Mouse (Mus musculus) layer of hippocampus, postnatal 25 days (tissue): Measurements from ENCODE around the gene Igfbp2. TPM values are rescaled to one million over a fixed set of nuclear protein-coding genes. Genes with fewer than 3 reads are reported as not detected.

Experiments used
- DNase-seq, 2 experiments: peaks; one replicate each; pipeline ENCODE4 v3.0.0; 2022; ENCODE audit warnings: mixed read lengths in 2 of 2, low spot score in 1 of 2; ENCODE audit errors: extremely low spot score in 1 of 2
- total RNA-seq, 2 experiments: library from RNA; stranded (reverse); gene quantifications; 2 replicates each; pipeline ENCODE4 v1.2.3; 2021

Gene Igfbp2
- 10 to 100 TPM; 44.4 to 50.5 TPM for total RNA-seq

- peak; percentile 16 to 22 for DNase-seq
These were observed at the start of gene Igfbp2 for GRCm38 (mm10) chr1:72823751-72824706. Igfbp2 (plus strand) TSS chr1:72824503.

GRCm38 (mm10) chr1:72778789-72779188 lies 45.5 kb upstream of the Igfbp2 start:
- no peak for DNase-seq

GRCm38 (mm10) chr1:72780720-72781119 lies 43.6 kb upstream of the Igfbp2 start:
- DNase-seq = no peak

- DNase-seq = no peak
These were observed 41.0 kb upstream of the Igfbp2 start for GRCm38 (mm10) chr1:72783341-72783740.

DNA sequence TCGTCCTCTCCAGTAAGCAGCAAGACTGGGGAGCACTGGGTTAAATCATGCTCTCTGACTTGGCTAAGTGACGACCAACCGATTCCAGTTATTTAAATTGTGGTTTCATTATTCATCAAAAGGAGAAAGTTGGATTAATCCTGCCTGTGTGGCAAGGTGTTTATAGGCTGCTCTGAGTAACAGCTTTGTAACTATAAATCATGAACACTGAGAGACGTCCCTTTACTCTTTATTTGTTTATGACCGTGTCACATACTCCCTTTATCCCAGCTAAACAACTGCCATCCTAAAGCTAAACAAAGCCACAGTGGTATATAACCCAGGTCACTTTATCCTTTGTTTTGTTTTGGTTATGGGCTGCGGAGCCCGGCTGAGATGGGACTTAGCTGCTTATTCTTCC lies 40.3 kb upstream of the Igfbp2 start:
- no peak for DNase-seq

- DNase-seq = no peak
These were observed 33.6 kb upstream of the Igfbp2 start for GRCm38 (mm10) chr1:72790670-72791069.

DNA sequence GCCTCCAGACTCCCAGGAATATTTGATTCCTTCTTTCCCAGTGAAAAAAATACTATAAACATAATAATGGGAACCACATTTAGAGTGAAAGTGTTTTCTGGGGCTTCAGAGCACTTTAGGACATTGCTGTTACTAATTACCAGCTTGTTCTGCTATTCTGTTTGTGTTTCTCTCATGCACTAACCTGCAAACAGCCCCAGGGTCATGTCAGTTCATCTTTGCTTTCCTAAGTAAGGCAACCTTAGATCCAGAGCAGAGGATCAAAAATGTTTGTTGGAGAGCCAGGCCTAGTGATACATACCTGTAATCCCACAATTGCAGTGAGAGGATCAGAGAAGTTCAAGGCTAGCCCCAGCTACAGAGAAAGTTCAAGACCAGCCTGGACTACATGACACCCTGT lies 32.6 kb upstream of the Igfbp2 start:
- DNase-seq = no peak

- DNase-seq = no peak
These were observed 32.0 kb upstream of the Igfbp2 start for GRCm38 (mm10) chr1:72792262-72792661.

GRCm38 (mm10) chr1:72793230-72793629 lies 31.1 kb upstream of the Igfbp2 start:
- no peak for DNase-seq

DNA sequence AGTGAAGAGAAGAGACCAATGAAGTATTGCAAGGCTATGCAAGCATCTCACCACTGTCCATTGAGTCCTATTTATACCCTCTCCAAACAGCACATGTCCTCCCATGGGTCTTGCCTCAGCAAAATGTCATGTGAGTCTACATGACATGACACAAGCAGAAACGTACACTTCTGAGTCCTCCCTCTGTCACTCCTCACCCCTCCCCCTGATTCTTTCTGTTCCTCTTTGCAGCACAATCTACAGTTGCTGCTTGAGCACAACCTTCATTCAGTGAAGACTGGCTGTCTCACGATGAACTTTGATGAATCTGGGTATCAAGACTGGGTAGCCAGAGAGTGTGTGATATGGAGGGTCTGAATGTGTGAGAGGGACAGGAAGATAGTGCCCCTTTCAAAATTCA lies 28.2 kb upstream of the Igfbp2 start:
- DNase-seq = no peak

DNA sequence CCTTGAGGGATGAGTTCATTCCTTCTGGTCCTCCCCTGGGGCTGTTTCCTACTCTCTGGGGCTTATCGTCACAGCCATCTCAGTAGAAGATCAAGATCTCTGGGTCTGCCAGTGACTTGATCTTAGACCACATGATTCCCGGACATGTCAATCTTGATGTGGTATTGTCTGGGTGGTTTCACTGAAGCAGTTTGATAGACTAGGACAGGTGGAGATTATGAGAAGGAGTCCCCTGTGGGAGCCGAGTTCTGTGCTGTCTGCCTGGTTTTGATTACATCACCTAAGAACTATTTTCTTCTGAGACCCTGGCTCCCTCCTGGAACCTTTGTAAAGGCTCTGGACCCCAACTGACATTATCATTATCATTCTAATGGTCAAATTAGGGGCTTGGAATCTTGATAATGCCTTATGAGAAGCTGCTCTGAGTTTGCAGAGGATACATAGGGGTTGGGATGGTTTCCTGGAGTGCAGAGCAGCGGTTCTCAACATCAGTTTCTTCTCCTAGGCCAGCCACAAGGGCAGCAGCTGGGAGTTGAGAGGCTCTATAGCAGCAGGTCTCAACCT lies 27.1 kb upstream of the Igfbp2 start:
- DNase-seq = no peak

DNA sequence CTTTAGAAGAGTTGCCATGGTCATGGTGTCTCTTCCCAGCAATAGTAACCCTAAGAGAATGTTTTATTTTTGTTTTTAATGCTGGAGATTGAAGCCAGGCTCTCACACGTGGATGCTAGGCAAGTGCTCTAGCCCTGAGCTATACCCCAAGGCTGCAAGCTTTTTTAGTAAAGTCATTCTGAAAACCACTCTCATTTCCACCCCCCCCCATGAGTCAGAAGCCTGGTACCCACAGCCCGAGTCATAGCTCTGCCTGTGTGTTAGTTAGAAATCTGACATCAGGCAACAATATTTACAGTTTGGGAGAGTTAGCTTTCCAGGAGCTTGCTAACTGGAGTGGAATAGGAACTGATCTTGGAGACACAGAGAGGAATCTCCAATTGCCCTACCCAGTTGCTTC lies 25.9 kb upstream of the Igfbp2 start:
- DNase-seq = no peak

DNA sequence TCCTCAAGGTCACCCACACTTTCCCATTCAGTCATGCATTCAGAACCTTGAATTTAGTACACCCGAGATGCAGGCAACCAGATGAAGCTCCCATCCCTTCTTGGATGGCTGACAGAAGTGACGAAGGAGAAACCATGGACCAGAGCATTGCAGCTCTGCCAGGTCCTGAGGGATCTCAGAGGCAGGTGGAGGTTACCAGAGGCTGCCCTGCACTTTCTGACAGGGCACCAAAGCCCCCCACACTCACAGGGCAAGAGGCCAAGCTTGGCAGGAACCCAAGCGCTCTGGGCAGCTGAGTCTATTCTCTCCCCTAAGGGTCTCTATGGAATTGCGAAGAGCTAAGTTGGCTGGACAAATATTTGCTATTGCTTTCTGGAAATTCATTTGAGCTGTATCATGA lies 20.3 kb upstream of the Igfbp2 start:
- DNase-seq = no peak

- no peak for DNase-seq
These were observed 19.3 kb upstream of the Igfbp2 start for GRCm38 (mm10) chr1:72805037-72805436.

- no peak for DNase-seq
These were observed 18.7 kb upstream of the Igfbp2 start for GRCm38 (mm10) chr1:72805476-72806043.

- no peak for DNase-seq
These were observed 18.2 kb upstream of the Igfbp2 start for GRCm38 (mm10) chr1:72806044-72806584.

DNA sequence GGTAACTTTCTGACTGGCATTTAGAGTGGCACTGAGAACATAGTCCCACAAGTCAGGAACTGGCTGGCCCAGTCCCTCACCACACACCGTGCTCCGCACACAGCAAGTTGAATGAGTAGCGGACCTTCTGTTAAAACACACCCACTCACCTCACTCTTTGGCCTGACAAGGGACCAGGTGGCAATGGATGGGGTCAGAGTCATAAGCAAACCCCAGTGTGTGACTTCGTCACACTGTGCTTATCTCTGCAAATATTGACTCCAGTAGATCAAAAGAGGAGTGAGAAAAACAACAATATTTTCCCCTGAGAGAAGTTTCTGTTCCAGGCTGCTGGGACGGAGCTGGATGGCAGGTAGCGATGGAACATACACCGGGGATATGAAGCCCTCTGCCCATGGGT lies 15.0 kb upstream of the Igfbp2 start:
- DNase-seq = no peak

DNA sequence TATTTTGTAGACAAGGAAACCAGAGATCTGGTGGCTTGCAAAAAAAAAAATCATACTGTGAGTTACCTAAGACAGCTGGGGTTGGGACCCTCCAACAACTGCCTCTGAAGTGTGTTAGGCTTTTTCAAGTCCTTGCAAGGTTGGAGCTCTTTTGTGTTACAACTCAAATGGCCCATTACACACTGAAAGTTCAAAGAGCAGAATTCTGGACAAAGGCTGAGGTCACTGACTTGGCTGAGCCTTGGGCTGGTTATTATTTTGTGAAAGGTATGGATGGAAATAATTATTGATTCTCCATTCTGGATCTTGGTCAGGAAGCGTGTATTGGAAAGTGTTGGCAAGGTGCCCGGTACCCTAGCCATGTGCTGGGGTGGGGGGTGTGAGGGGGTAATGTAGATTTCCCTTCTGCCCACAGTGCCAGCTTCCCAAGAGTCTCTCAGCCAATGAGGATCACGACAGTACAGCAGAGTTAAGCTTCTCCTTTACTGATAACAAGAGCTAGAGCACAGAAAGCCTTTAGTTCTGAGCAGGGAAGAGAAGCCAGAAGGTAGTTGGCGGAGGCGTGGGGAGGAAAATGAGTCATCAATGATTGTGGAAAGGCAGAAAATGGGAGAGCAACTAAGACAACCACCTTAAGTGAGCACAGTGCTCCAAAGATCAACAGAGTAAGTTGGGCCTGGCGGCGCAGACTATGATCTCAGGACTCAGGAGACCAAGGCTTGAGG lies 14.2 kb upstream of the Igfbp2 start:
- DNase-seq = no peak

DNA sequence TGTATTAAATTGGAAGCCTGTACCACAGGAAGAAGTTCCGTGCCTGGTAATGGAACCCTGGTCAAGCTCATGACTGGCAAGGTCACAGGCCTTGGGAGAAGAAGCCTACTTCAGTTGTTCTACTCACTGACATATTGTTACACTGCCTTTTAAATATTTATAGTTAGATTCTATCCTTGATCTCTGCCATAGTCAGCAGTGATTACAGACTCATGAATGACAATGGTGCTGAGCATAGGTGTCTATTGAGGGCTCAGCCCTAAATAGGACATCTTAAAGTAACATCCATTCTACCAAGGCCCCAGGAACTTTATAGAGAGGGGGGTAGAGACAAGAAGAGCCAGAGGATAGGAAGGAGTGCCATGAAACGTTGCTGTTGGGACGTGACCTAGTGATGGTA lies 13.2 kb upstream of the Igfbp2 start:
- no peak for DNase-seq

DNA sequence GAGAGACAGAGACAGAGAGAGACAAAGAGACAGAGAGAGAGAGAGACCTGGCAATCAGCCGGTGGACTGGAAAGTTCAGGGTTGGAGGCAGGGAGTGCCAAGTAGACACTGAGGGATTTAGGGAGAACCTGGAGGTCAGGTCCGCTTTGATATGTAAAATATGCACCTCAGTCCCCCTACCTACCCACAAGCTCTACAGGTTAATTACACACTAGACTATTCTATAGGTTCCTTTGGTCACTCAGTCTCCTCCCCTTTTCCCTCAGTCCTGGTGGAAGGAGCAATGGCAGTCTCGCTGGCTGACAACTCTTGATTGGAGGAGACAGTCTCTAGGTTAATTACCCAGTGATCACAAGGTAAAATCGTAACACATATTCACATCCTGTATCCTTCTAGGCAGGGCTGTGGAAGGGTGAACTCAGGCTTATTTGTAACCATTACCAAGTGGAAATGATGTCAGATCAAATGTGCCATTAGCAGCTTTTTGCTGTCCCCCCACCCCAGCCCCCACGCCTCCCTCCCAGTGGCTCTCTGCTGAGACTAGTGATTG lies 11.1 kb upstream of the Igfbp2 start:
- no peak for DNase-seq
